Mouse (Mus musculus): ENCODE results near the gene 4930512M02Rik. TPM values are rescaled to one million over a fixed set of nuclear protein-coding genes. Genes with fewer than 3 reads are reported as not detected.

4930512M02Rik gene
- total and polyA plus RNA-seq, 2 experiments = not detected

GRCm38 (mm10) chr11:11570747-11571146 lies 56.9 kb downstream of the 4930512M02Rik start:
- no peak overlapping the region for H3K9ac ChIP-seq (ENCODE audit: low read depth, low read length)

DNA sequence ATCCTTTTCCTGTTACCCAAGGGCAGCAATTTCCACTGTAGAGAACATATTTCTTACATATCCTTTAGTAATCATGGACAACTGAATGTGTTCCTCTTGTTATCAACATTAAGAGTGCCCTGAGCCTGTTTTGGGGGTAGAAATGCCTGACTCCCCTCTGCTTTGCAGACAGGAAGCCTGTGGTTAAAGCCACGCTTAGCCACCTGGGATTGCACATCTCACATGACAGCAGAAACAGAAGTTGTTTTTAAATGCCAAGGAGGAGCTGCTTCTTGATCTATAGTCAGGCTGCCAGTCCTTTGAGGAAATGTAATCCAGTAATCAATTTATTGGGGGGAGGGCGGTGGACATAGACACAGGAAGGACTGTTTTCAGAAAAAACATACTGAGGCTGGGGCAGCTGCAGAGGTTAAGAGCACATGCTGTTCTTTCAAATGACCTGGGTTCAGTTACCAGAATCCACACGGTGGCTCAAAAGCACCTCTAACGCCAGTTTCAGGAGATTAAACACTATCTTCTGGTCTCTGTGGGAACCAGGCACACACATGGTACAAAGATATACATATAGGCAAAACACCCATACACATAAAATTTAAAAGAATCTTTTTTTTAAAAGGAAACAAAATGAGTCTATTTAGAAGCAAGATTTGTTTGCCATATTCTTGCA lies 58.0 kb downstream of the 4930512M02Rik start:
- DNase-seq (ENCODE audit: extremely low read depth, low read depth, low spot score) = no peak
- whole genome bisulfite sequencing = 60% methylated on average over 4 of the region's 4 CpGs
- Histone ChIP-seq H3K9ac (ENCODE audit: low read depth, low read length) (no peak overlapping the region), H3K4me3 (ENCODE audit: insufficient read depth, low read depth, low read length) (no peak overlapping the region), H3K27ac (replicated peaks; ENCODE audit: insufficient read depth, low read depth, low read length) (no peak overlapping the region), H3K4me1 (ENCODE audit: control insufficient read depth, insufficient read depth, low read length) (no peaks in the 10 kb centered on the region), H3K79me2 (ENCODE audit: control insufficient read depth, insufficient read depth, low read length) (no peaks in the 10 kb centered on the region), H3K36me3 (ENCODE audit: control insufficient read depth, insufficient read depth, low read length) (no peaks in the 10 kb centered on the region), H3K27me3 (ENCODE audit: control insufficient read depth, insufficient read depth, low read length) (no peaks in the 10 kb centered on the region)
- TF ChIP-seq POLR2A (IDR thresholded peaks at IDR 0.05; ENCODE audit: extremely low read depth, insufficient read depth, low read length) (no peak), CTCF (IDR thresholded peaks at IDR 0.05; ENCODE audit: low read depth, low read length) (no peak)

More at GRCm38 (mm10) chr11:11570747-11571146, 56.9 kb downstream of the 4930512M02Rik start:
- no peaks in the 10 kb centered on the region for H3K79me2 ChIP-seq (ENCODE audit: control insufficient read depth, insufficient read depth, low read length)
- DNase-seq (ENCODE audit: extremely low read depth, low read depth, low spot score) = no peak
- no peak for TF ChIP-seq CTCF (IDR thresholded peaks at IDR 0.05; ENCODE audit: low read depth, low read length)
- no peaks in the 10 kb centered on the region for H3K36me3 ChIP-seq (ENCODE audit: control insufficient read depth, insufficient read depth, low read length)
- H3K4me3 ChIP-seq (ENCODE audit: insufficient read depth, low read depth, low read length) = no peak overlapping the region
- no peaks in the 10 kb centered on the region for H3K4me1 ChIP-seq (ENCODE audit: control insufficient read depth, insufficient read depth, low read length)
- H3K27ac ChIP-seq (replicated peaks; ENCODE audit: insufficient read depth, low read depth, low read length) = no peak overlapping the region
- H3K27me3 ChIP-seq (ENCODE audit: control insufficient read depth, insufficient read depth, low read length) = no peaks in the 10 kb centered on the region

DNA sequence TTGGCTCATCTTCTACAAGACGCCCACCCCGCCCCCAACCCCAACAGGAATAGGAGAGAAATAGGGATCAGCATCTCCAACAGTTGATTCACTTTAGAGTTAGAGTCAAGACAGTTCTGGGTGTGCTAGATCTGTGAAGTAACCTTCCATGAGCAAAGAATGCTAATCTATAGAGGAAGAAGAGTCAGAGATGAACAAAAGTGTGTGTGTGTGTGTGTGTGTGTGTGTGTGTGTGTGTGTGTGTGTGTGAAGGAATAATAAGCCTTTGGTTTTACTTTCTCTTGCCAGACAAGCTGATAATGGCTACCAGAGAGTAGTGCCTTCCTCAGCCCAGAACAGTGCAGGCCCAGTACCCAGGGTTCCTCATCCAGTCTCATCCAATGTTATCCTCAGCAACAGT lies 59.6 kb downstream of the 4930512M02Rik start:
- WGBS = 79% methylated on average over 2 of the region's 2 CpGs
- Histone ChIP-seq H3K4me3 (ENCODE audit: insufficient read depth, low read depth, low read length) (no peak overlapping the region), H3K27ac (replicated peaks; ENCODE audit: insufficient read depth, low read depth, low read length) (no peak overlapping the region), H3K27me3 (ENCODE audit: control insufficient read depth, insufficient read depth, low read length) (no peaks in the 10 kb centered on the region), H3K36me3 (ENCODE audit: control insufficient read depth, insufficient read depth, low read length) (no peaks in the 10 kb centered on the region), H3K79me2 (ENCODE audit: control insufficient read depth, insufficient read depth, low read length) (no peaks in the 10 kb centered on the region), H3K9ac (ENCODE audit: low read depth, low read length) (no peak overlapping the region), H3K4me1 (ENCODE audit: control insufficient read depth, insufficient read depth, low read length) (no peaks in the 10 kb centered on the region)
- no peak for DNase-seq (ENCODE audit: extremely low read depth, low read depth, low spot score)
- TF ChIP-seq POLR2A (IDR thresholded peaks at IDR 0.05; ENCODE audit: extremely low read depth, insufficient read depth, low read length) (no peak), CTCF (IDR thresholded peaks at IDR 0.05; ENCODE audit: low read depth, low read length) (no peak)

DNA sequence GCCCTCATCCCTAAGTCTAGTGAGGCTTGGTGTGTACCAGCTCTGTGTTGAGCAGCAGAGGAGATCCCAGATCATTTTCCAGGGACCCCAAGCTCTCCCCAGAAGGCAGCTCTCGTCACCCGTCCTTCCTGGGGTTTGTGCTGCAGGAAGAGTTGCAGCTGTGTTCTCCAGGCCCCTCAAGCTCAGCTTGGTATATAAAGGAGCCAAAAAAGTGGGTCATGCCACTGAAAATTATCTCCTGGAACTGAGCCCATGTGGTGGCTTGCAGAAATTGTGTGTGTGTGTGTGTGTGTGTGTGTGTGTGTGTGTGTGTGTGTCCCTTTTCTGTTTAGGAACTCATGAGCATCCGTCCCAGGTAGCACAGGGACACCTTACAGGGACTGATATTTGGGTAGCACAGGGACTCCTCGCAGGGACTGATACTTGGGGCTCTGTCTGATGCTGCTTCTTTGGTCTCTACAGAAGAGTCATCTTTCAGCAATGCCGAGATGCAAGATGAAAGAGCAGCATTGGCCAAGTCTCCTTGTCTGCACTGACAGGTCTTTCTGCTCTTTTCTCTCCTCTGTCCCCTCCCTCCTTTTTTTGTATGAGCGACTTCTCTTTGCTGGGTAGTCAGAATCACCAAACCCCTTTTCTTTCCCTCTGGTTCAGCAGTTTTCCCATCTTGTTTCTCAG lies 62.4 kb downstream of the 4930512M02Rik start:
- Histone ChIP-seq H3K27me3 (ENCODE audit: control insufficient read depth, insufficient read depth, low read length) (no peaks in the 10 kb centered on the region), H3K4me3 (ENCODE audit: insufficient read depth, low read depth, low read length) (no peak overlapping the region), H3K9ac (ENCODE audit: low read depth, low read length) (no peak overlapping the region), H3K4me1 (ENCODE audit: control insufficient read depth, insufficient read depth, low read length) (no peaks in the 10 kb centered on the region), H3K36me3 (ENCODE audit: control insufficient read depth, insufficient read depth, low read length) (no peaks in the 10 kb centered on the region), H3K27ac (replicated peaks; ENCODE audit: insufficient read depth, low read depth, low read length) (no peak overlapping the region), H3K79me2 (ENCODE audit: control insufficient read depth, insufficient read depth, low read length) (no peaks in the 10 kb centered on the region)
- no peak for DNase-seq (ENCODE audit: extremely low read depth, low read depth, low spot score)
- TF ChIP-seq CTCF (IDR thresholded peaks at IDR 0.05; ENCODE audit: low read depth, low read length) = no peak
- no peak for TF ChIP-seq POLR2A (IDR thresholded peaks at IDR 0.05; ENCODE audit: extremely low read depth, insufficient read depth, low read length)
- WGBS = 63% methylated on average over 6 of the region's 6 CpGs

GRCm38 (mm10) chr11:11564266-11565044 lies 63.2 kb downstream of the 4930512M02Rik start:
- Histone ChIP-seq H3K9ac (ENCODE audit: low read depth, low read length) (no peak overlapping the region), H3K4me1 (ENCODE audit: control insufficient read depth, insufficient read depth, low read length) (no peaks in the 10 kb centered on the region), H3K27ac (replicated peaks; ENCODE audit: insufficient read depth, low read depth, low read length) (no peak overlapping the region), H3K4me3 (ENCODE audit: insufficient read depth, low read depth, low read length) (no peak overlapping the region), H3K36me3 (ENCODE audit: control insufficient read depth, insufficient read depth, low read length) (no peaks in the 10 kb centered on the region), H3K79me2 (ENCODE audit: control insufficient read depth, insufficient read depth, low read length) (no peaks in the 10 kb centered on the region), H3K27me3 (ENCODE audit: control insufficient read depth, insufficient read depth, low read length) (no peaks in the 10 kb centered on the region)
- TF ChIP-seq POLR2A (IDR thresholded peaks at IDR 0.05; ENCODE audit: extremely low read depth, insufficient read depth, low read length) (no peak), CTCF (IDR thresholded peaks at IDR 0.05; ENCODE audit: low read depth, low read length) (no peak)
- no peak for DNase-seq (ENCODE audit: extremely low read depth, low read depth, low spot score)
- 76% methylated on average over 7 of the region's 7 CpGs for WGBS
